Comparison of ENCODE assay signal across 8 mouse cellular contexts in the genomic region with DNA sequence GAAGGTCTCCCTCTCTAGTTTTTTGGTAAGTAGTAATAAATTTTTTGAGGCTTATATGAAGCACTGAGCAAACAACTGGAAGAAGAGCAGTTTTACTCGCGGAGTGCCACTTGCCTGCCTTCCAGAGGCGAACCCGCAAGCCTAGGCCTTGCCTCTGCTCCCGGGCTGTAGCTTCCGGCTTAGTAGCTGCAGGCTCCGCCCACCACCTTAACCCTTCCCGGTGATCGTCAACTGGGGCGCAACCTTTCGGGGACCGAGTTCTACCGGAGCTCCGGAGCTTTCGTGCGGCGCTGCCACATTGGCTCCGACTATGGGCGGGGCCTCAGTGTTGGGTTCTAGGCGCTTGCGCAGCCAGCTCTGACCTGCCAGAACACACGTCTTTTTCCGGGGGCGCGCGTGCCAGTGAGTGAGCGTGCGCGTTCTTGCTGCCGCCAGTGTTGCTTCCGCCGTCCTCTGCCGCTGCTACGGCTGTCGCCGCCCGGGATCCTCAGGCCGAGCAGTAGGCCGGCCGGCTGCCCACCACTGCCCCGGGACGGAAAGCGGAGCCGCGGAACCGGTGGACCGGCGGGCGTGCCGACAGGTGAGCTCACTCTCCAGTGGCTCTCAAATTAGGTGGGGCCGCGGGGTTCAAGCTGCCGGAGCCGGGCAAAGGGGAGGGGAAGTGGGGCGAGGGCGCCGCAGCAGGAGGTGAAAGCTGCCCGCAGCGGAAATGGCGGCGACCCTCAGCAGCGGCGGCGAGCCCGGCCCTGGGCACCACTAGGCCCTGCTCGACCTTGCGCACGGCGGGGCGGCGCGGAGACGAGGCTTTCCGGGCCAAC. TPM values are rescaled to one million over a fixed set of nuclear protein-coding genes. Genes with fewer than 3 reads are reported as not detected.
DNase-seq lines count a peak whose midpoint lies in the region; ATAC-seq and TF ChIP-seq lines count a peak whose summit lies in the region.

A gene (plus strand): TSS at position 368 of the 818 bp plus-strand sequence.

- H3K4me3 ChIP-seq in embryonic facial prominence, embryonic 14.5 days (ENCODE audit: low read depth, low read length) = peak within 1 kb of the TSS; percentile 94
- H3K4me3 ChIP-seq in heart, adult 2 months = peak within 1 kb of the TSS; percentile 96
- peak within 1 kb of the TSS; percentile 87 for H3K4me3 ChIP-seq in limb, embryonic 13.5 days
- H3K4me3 ChIP-seq in midbrain, embryonic 16.5 days (ENCODE audit: low read depth, low read length) = peak within 1 kb of the TSS; percentile 81

- TF ChIP-seq POLR2A in heart, adult 2 months (IDR thresholded peaks at IDR 0.05; ENCODE audit: insufficient read depth, low read depth, low read length) = peak; percentile 84

- WGBS in embryonic facial prominence, embryonic 14.5 days = under 1% methylated on average over 67 of the region's 74 CpGs
- WGBS in heart, adult 2 months = under 1% methylated on average over 74 of the region's 74 CpGs
- WGBS in limb, embryonic 13.5 days = under 1% methylated on average over 74 of the region's 74 CpGs
- under 1% methylated on average over 74 of the region's 74 CpGs for WGBS in midbrain, embryonic 16.5 days

- TF ChIP-seq CTCF in heart, adult 2 months (IDR thresholded peaks at IDR 0.05) = no peak

- ATAC-seq in embryonic facial prominence, embryonic 14.5 days (ENCODE audit: low read depth) = peak; percentile 99
- peak; percentile 98 for ATAC-seq in limb, embryonic 13.5 days (ENCODE audit: low FRiP score, low read depth)
- peak; percentile 98 for ATAC-seq in midbrain, embryonic 16.5 days

- TF ChIP-seq EP300 in heart, adult 2 months (IDR thresholded peaks at IDR 0.05; ENCODE audit: insufficient read depth, low read depth, low read length) = peak; percentile 76

- no peaks in the 10 kb centered on the region for H3K9me3 ChIP-seq in embryonic facial prominence, embryonic 14.5 days (ENCODE audit: control insufficient read depth, low read length)
- no peaks in the 10 kb centered on the region for H3K9me3 ChIP-seq in limb, embryonic 13.5 days
- no peaks in the 10 kb centered on the region for H3K9me3 ChIP-seq in midbrain, embryonic 16.5 days (replicated peaks; ENCODE audit: control insufficient read depth, low read length, poor library complexity, severe bottlenecking)

- peaks cover 31% of the 10 kb centered on the region for H3K36me3 ChIP-seq in embryonic facial prominence, embryonic 14.5 days (ENCODE audit: control insufficient read depth, insufficient read depth, low read length)
- H3K36me3 ChIP-seq in heart, adult 2 months (ENCODE audit: control insufficient read depth, insufficient read depth, low read length) = peaks cover 22% of the 10 kb centered on the region
- peaks cover 27% of the 10 kb centered on the region for H3K36me3 ChIP-seq in limb, embryonic 13.5 days
- peaks cover 16% of the 10 kb centered on the region for H3K36me3 ChIP-seq in midbrain, embryonic 16.5 days (ENCODE audit: control insufficient read depth, insufficient read depth, low read length)

- peaks cover 14% of the 10 kb centered on the region for H3K4me1 ChIP-seq in embryonic facial prominence, embryonic 14.5 days (ENCODE audit: control insufficient read depth, insufficient read depth, low read length)
- H3K4me1 ChIP-seq in heart, adult 2 months (ENCODE audit: control insufficient read depth, insufficient read depth, low read length) = peaks cover 8% of the 10 kb centered on the region
- H3K4me1 ChIP-seq in limb, embryonic 13.5 days = peaks cover 26% of the 10 kb centered on the region
- peaks cover 32% of the 10 kb centered on the region for H3K4me1 ChIP-seq in midbrain, embryonic 16.5 days (ENCODE audit: control insufficient read depth, insufficient read depth, low read length)

- H3K79me2 ChIP-seq in heart, adult 2 months (replicated peaks; ENCODE audit: control insufficient read depth, insufficient read depth, low read length) = peaks cover 8% of the 10 kb centered on the region

- no peaks in the 10 kb centered on the region for H3K27me3 ChIP-seq in embryonic facial prominence, embryonic 14.5 days (replicated peaks; ENCODE audit: control insufficient read depth, insufficient read depth, low read length)
- no peaks in the 10 kb centered on the region for H3K27me3 ChIP-seq in heart, adult 2 months (ENCODE audit: control insufficient read depth, insufficient read depth, low read length)
- H3K27me3 ChIP-seq in limb, embryonic 13.5 days = no peaks in the 10 kb centered on the region
- no peaks in the 10 kb centered on the region for H3K27me3 ChIP-seq in midbrain, embryonic 16.5 days (ENCODE audit: control insufficient read depth, insufficient read depth, low read depth, low read length)

- peak within 1 kb of the TSS; percentile 97 for H3K27ac ChIP-seq in embryonic facial prominence, embryonic 14.5 days (replicated peaks; ENCODE audit: low read depth, low read length)
- peak within 1 kb of the TSS; percentile 88 for H3K27ac ChIP-seq in heart, adult 2 months
- H3K27ac ChIP-seq in limb, embryonic 13.5 days = peak within 1 kb of the TSS; percentile 97
- peak within 1 kb of the TSS; percentile 95 for H3K27ac ChIP-seq in midbrain, embryonic 16.5 days (ENCODE audit: low read length)

- intact Hi-C loops in heart, adult 2 months (cut with DNase I) = loop anchor here (2.0 to 5.0 kb wide), 2 partner anchors 16 to 162 kb away; a partner anchor contains a TSS

- DNase-seq in 3T3-L1 (ENCODE audit: low read depth, low spot score) = peak; percentile 99
- peak; percentile 77 to 96 for DNase-seq in adrenal gland, postnatal 4 days (ENCODE audit: low spot score in 2 of 2)
- peak; percentile 99 for DNase-seq in embryonic facial prominence, embryonic 14.5 days (ENCODE audit: low spot score)
- peak; percentile 97 to 99 for DNase-seq in heart, adult 2 months
- DNase-seq in kidney, adult 8-10 months = peak; percentile 99
- peak; percentile 94 to 98 for DNase-seq in spleen, postnatal 10 days (ENCODE audit: low spot score in 2 of 2)

- peak within 1 kb of the TSS; percentile 62 for H3K4me2 ChIP-seq in embryonic facial prominence, embryonic 14.5 days (ENCODE audit: low read depth, low read length)
- H3K4me2 ChIP-seq in limb, embryonic 13.5 days (replicated peaks) = peak within 1 kb of the TSS; percentile 78
- H3K4me2 ChIP-seq in midbrain, embryonic 16.5 days (ENCODE audit: low read length) = peak within 1 kb of the TSS; percentile 73

- H3K9ac ChIP-seq in embryonic facial prominence, embryonic 14.5 days (ENCODE audit: low read depth, low read length) = peak within 1 kb of the TSS; percentile 94
- H3K9ac ChIP-seq in heart, adult 2 months (ENCODE audit: low read depth, low read length) = peak within 1 kb of the TSS; percentile 97
- peak within 1 kb of the TSS; percentile 94 for H3K9ac ChIP-seq in limb, embryonic 13.5 days
- peak within 1 kb of the TSS; percentile 85 for H3K9ac ChIP-seq in midbrain, embryonic 16.5 days (ENCODE audit: low read depth, low read length)

RNA-seq across cellular contexts. Expression of the gene that starts here (rescaled TPM):
- total RNA-seq in adrenal gland, postnatal 4 days (2021) = 100 to 1,000 TPM; 120 to 131 TPM
- polyA plus RNA-seq in embryonic facial prominence, embryonic 14.5 days (2014; fragmentation: Nextera tagmentation; extraction: Ambion mirVana) = 80.4 and 84.2 TPM in 2 replicates
- total RNA-seq in heart, adult 2 months (2021) = 10 to 100 TPM; 62.3 to 71.5 TPM
- polyA plus RNA-seq in heart, adult 2 months (2012; rRNA removed) = 43.4 and 68.9 TPM in 2 replicates
- polyA plus RNA-seq in limb, embryonic 13.5 days (2015; fragmentation: Nextera tagmentation; extraction: Ambion mirVana) = 101 and 102 TPM in 2 replicates
- 291 and 302 TPM in 2 replicates for polyA plus RNA-seq in midbrain, embryonic 16.5 days (2015; fragmentation: Nextera tagmentation; extraction: Ambion mirVana)

Comparison
In these comparisons a context has a peak if more than half of its experiments do, and no peak if none do; other contexts are left out.
1. Peak in every context shown above with its lines: DNase-seq, ATAC-seq, H3K4me3 ChIP-seq and H3K27ac ChIP-seq.